Mouse (Mus musculus): ENCODE measurements around the gene Zdhhc20. TPM values are rescaled to one million over a fixed set of nuclear protein-coding genes. Genes with fewer than 3 reads are reported as not detected.

Gene Zdhhc20
- total and polyA plus RNA-seq, 3 experiments = 3.3 to 8.3 (median 6.7) TPM

DNA sequence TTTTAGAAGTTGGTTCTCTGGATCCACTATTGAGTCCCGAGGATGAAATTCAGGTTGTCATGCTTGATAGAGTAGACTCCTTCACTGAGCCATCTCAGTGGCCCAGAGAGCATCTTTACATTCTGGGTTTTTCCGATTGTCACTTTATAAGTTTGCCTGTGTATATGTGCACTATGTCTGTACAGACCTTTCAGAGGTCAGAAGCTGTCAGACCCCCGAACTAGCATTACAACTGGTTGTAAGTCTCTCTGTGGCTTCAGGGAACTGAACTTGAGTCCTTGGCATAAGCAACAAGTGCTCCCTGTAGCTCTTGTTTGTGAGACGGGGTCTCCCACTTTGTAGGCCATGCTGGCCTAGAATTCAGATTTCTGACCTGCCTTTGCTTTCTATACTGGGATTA is 86.3 kb downstream of the Zdhhc20 start:
- Histone ChIP-seq H3K4me3 (no peak overlapping the region), H3K4me1 (ENCODE audit: control insufficient read depth, insufficient read depth, low read length) (peaks cover 6% of the 10 kb centered on the region), H3K36me3 (ENCODE audit: control insufficient read depth, insufficient read depth, low read length) (peaks cover 19% of the 10 kb centered on the region), H3K79me2 (replicated peaks; ENCODE audit: control insufficient read depth, insufficient read depth, low read length) (peaks cover 3% of the 10 kb centered on the region; the same call in 1 of the 2 replicates), H3K27me3 (ENCODE audit: control insufficient read depth, insufficient read depth, low read length) (no peaks in the 10 kb centered on the region), H3K27ac (no peak overlapping the region), H3K9ac (ENCODE audit: low read depth, low read length) (no peak overlapping the region)
- TF ChIP-seq EP300 (IDR thresholded peaks at IDR 0.05; ENCODE audit: insufficient read depth, low read depth, low read length) (no peak), CTCF (IDR thresholded peaks at IDR 0.05) (no peak), POLR2A (IDR thresholded peaks at IDR 0.05; ENCODE audit: insufficient read depth, low read depth, low read length) (no peak)
- no peak for DNase-seq
- intact Hi-C loops (cut with DNase I) = no loop called here
- WGBS = 86% methylated on average over 4 of the region's 4 CpGs

- Histone ChIP-seq H3K9ac (ENCODE audit: low read depth, low read length) (peak within 1 kb of the TSS; percentile 96), H3K27me3 (ENCODE audit: control insufficient read depth, insufficient read depth, low read length) (no peaks in the 10 kb centered on the region), H3K27ac (peak within 1 kb of the TSS; percentile 83), H3K4me1 (ENCODE audit: control insufficient read depth, insufficient read depth, low read length) (peaks cover 6% of the 10 kb centered on the region), H3K79me2 (replicated peaks; ENCODE audit: control insufficient read depth, insufficient read depth, low read length) (peaks cover 3% of the 10 kb centered on the region; the same call in 1 of the 2 replicates), H3K36me3 (ENCODE audit: control insufficient read depth, insufficient read depth, low read length) (peaks cover 17% of the 10 kb centered on the region), H3K4me3 (peak within 1 kb of the TSS; percentile 94)
- WGBS = under 1% methylated on average over 99 of the region's 99 CpGs
- peak; percentile 96 to 98 for DNase-seq
- TF ChIP-seq EP300 (IDR thresholded peaks at IDR 0.05; ENCODE audit: insufficient read depth, low read depth, low read length) = peak; percentile 44; the same call in 1 of the 2 replicates
- TF ChIP-seq CTCF (IDR thresholded peaks at IDR 0.05) = no peak
- peak; percentile 44 for TF ChIP-seq POLR2A (IDR thresholded peaks at IDR 0.05; ENCODE audit: insufficient read depth, low read depth, low read length)
- intact Hi-C loops (cut with DNase I) = loop anchor here (1.0 to 10.0 kb wide), 5 partner anchors 29 to 199 kb away; partner anchors contain the start of genes Gm49361, Mrpl57 and Ska3
Measured at GRCm38 (mm10) chr14:57797991-57798931, 91.8 kb downstream of the Zdhhc20 start, which contains the start of gene Sap18. Gene Sap18 (plus strand): TSS chr14:57798180.

GRCm38 (mm10) chr14:57797551-57797950 is 92.5 kb downstream of the Zdhhc20 start:
- DNase-seq = peak; percentile 13 to 28
- Histone ChIP-seq H3K79me2 (replicated peaks; ENCODE audit: control insufficient read depth, insufficient read depth, low read length) (peaks cover 3% of the 10 kb centered on the region; the same call in 1 of the 2 replicates), H3K27me3 (ENCODE audit: control insufficient read depth, insufficient read depth, low read length) (no peaks in the 10 kb centered on the region), H3K4me1 (ENCODE audit: control insufficient read depth, insufficient read depth, low read length) (peaks cover 6% of the 10 kb centered on the region), H3K9ac (ENCODE audit: low read depth, low read length) (peak overlapping the region; percentile 26; the same call in 1 of the 2 replicates), H3K27ac (peak overlapping the region; percentile 81), H3K4me3 (peak overlapping the region; percentile 94), H3K36me3 (ENCODE audit: control insufficient read depth, insufficient read depth, low read length) (peaks cover 17% of the 10 kb centered on the region)
- intact Hi-C loops (cut with DNase I) = loop anchor here (10.0 kb wide), 1 partner anchor 113 kb away; no protein-coding TSS in a partner anchor
- TF ChIP-seq CTCF (IDR thresholded peaks at IDR 0.05) (0 out of 2 replicates have a peak, but pooled peaks have one; percentile 9), POLR2A (IDR thresholded peaks at IDR 0.05; ENCODE audit: insufficient read depth, low read depth, low read length) (no peak), EP300 (IDR thresholded peaks at IDR 0.05; ENCODE audit: insufficient read depth, low read depth, low read length) (no peak)
- 11% methylated on average over 7 of the region's 7 CpGs for WGBS

DNA sequence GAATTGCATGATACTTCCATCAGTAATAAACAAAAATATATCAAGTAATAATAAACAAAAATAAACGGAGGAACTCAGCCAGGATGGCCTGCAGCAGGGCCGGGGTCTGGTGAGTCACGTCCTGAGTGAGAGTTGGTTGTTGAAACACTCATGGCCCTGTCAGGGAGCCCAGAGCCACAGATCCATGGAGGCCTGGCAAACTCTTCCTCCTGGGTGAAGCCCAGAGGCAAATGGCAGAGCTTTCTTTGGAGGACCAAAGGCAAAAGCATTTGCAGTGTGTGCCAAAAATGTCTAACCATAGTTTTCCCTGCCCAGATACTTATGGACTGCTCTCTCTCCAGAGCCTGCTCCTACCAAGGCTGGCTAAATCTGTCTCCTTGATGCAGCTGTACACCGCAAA is 98.9 kb downstream of the Zdhhc20 start:
- H3K9ac ChIP-seq (ENCODE audit: low read depth, low read length) = no peak overlapping the region
- intact Hi-C loops (cut with DNase I) = loop anchor here (10.0 kb wide), 1 partner anchor 106 kb away; no protein-coding TSS in a partner anchor
- no peak overlapping the region for H3K27ac ChIP-seq
- H3K27me3 ChIP-seq (ENCODE audit: control insufficient read depth, insufficient read depth, low read length) = no peaks in the 10 kb centered on the region
- H3K4me3 ChIP-seq = no peak overlapping the region
- WGBS = 59% methylated on average over 4 of the region's 4 CpGs
- H3K79me2 ChIP-seq (replicated peaks; ENCODE audit: control insufficient read depth, insufficient read depth, low read length) = no peaks in the 10 kb centered on the region
- no peaks in the 10 kb centered on the region for H3K36me3 ChIP-seq (ENCODE audit: control insufficient read depth, insufficient read depth, low read length)
- H3K4me1 ChIP-seq (ENCODE audit: control insufficient read depth, insufficient read depth, low read length) = no peaks in the 10 kb centered on the region
- TF ChIP-seq EP300 (IDR thresholded peaks at IDR 0.05; ENCODE audit: insufficient read depth, low read depth, low read length) = no peak
- no peak for TF ChIP-seq CTCF (IDR thresholded peaks at IDR 0.05)
- TF ChIP-seq POLR2A (IDR thresholded peaks at IDR 0.05; ENCODE audit: insufficient read depth, low read depth, low read length) = no peak
- DNase-seq = no peak

GRCm38 (mm10) chr14:57789759-57790158 is 100.3 kb downstream of the Zdhhc20 start:
- H3K79me2 ChIP-seq (replicated peaks; ENCODE audit: control insufficient read depth, insufficient read depth, low read length) = no peaks in the 10 kb centered on the region
- DNase-seq = no peak
- H3K27ac ChIP-seq = no peak overlapping the region
- WGBS = 92% methylated on average over 9 of the region's 9 CpGs
- H3K9ac ChIP-seq (ENCODE audit: low read depth, low read length) = no peak overlapping the region
- no peak for TF ChIP-seq POLR2A (IDR thresholded peaks at IDR 0.05; ENCODE audit: insufficient read depth, low read depth, low read length)
- TF ChIP-seq EP300 (IDR thresholded peaks at IDR 0.05; ENCODE audit: insufficient read depth, low read depth, low read length) = no peak
- no peak for TF ChIP-seq CTCF (IDR thresholded peaks at IDR 0.05)
- no peak overlapping the region for H3K4me3 ChIP-seq
- no peaks in the 10 kb centered on the region for H3K36me3 ChIP-seq (ENCODE audit: control insufficient read depth, insufficient read depth, low read length)
- no peaks in the 10 kb centered on the region for H3K27me3 ChIP-seq (ENCODE audit: control insufficient read depth, insufficient read depth, low read length)
- no peaks in the 10 kb centered on the region for H3K4me1 ChIP-seq (ENCODE audit: control insufficient read depth, insufficient read depth, low read length)
- intact Hi-C loops (cut with DNase I) = loop anchor here (10.0 kb wide), 1 partner anchor 105 kb away; no protein-coding TSS in a partner anchor

All from heart, adult 2 months (tissue).